Mouse (Mus musculus) gastrocnemius, postnatal 10 days (tissue): ENCODE data around the gene Gabrb1. TPM values are rescaled to one million over a fixed set of nuclear protein-coding genes. Genes with fewer than 3 reads are reported as not detected.

ENCODE experiments used
- DNase-seq: peaks from one replicate; pipeline ENCODE4 v3.0.0; 2021; ENCODE audit warnings: mixed read lengths
- total RNA-seq, 2 experiments: library from RNA; stranded (reverse); gene quantifications; 2 replicates each; pipeline ENCODE4 v1.2.3; 2021

Gabrb1 gene
- total RNA-seq, 2 experiments from 2014 or later: 0.07 to 0.12 TPM

DNA sequence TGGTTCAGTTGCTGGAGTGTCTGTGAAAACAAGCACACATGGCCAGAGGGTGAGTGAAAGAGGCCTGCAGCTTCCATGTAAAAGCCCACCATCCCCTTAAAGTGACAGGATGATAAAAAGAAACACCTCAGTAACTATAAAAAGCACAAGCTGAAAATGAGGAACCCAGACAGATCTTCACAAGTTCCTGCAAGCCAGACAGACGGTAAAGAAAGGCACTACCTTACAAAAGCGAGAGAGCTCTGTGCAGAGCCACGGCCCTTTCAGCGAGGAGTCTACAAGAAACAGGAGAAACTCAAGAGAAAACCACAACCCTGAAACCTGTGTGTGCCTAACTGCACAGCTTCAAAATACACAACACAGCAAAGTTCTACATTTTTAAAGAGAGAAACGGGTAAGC lies 504.9 kb downstream of the Gabrb1 start:
- DNase-seq: no peak

DNA sequence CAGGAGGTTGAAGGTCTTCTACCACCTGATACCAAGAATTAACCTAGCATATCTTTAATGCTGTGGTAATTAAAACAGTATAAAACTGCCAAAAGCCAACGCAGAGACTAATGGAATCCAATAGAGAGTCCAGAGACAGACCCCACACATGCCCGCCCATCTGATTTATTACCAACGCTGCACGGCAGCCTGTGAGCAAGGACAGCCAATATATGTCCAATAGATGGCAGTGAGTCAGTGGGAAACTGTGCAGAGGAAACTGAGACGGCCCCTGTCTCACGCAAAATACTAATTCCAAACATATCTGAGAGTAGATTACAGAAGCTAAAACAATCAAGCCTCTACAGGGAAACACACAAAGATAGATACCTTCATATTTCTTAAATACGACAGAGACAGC lies 506.5 kb downstream of the Gabrb1 start:
- no peak for DNase-seq

DNA sequence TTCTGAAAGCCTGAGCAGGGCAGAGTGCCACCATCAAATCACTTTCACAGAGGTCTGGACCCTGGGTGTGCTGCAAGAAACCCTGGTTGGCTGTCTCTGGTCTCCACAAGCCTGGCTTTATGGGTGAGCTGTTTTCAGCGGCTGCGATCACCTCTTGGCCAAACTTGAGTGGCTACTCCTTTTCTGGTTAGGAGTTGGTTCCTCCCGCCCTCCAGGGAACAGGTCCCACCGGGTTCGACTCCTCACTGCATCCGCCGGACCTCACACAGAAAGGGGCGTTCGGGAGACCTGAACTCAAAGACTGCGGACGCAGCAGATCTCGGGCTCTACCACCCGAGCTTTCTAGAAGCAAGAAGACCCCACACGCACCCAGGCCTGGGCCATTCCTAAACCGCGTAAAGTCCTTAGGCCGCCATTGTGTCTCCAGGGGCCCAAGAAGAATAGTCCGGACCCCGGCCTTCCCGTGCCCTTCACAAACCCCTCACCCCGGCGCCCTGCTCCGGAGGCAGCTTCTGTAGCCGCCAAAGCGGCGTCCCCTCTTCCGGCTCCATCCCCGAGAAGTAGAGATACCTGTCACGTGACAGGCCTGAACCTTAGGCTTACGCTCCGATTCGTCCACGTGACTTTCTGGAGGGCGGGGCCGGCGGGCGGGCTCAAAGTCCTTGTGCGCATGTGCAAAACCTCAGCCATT lies 509.8 kb downstream of the Gabrb1 start, which contains the start of gene Commd8:
Gene Commd8 (minus strand): TSS at position 596 of the 691 bp plus-strand sequence.
- DNase-seq: peak; percentile 94

DNA sequence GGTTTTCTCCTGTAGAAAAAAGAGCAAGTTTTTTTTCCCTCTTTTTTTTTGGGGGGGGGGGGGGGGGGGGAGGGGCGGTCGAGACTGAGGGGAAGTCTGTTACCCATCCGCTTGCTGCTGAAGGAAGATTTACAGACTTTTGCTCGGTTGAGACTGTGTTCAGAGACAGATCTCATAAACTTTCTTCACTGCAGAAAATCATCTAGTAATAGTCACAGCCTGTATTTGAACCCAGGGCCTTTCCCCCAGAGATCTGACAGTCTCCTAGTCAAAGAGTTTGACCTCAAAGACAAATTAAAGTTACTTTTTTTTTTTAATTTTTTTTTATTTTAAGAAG lies 510.3 kb downstream of the Gabrb1 start:
- no peak for DNase-seq

DNA sequence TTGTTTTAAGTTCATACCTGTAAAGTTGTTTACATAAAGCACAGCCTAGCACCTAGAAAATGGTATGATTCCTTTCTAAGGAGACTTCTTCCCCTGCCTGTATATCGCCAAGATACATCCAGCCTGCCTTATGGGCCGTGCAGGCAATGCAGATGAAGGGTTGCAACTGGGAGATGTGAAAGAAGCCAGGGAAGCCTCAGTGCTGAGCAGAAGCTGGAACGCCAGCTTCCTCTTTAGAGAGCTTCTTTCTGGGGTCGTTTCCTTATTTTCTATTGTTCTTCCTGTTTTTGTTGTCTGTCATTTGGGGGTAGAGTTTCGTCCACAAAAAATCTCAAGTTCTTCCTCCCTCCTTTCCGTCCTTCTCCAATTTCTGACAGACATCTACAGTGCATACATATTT lies 512.2 kb downstream of the Gabrb1 start:
- no peak for DNase-seq

DNA sequence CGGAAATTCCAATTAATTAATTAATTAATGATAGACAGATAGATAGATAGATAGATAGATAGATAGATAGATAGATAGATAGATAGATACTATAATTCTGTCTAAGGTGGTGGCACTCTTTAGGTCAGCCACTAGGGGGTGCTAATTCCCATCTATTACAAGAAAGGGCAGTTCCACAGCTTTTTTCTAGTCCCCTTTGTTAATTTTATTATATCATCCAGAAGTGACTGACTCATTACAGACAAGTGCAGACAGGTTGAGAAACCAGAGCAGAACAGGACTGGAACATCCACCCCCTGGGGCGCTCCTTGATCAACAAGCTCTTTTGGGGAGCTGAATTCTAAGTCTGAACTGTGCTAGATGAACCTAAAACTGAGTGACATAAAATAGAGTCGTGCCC lies 514.8 kb downstream of the Gabrb1 start:
- DNase-seq: peak; percentile 28

DNA sequence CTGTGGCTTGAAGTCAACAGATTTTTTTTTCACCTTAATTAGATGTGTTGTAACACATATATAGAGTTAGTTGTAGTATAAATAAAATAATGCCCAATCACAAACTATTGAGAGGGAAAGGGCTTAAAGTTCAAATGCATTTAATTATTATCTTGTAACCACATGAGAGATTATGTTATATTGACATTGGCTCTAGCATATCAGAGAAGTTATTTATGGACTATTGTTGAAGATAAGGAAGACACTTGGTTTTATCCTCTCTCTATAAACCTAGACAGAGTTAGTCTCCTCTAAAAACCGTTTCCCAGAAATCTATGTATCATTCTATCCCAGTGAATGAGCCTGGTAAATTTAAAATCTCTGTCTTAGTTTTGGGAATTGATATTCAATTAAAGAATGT lies 515.6 kb downstream of the Gabrb1 start:
- no peak for DNase-seq

DNA sequence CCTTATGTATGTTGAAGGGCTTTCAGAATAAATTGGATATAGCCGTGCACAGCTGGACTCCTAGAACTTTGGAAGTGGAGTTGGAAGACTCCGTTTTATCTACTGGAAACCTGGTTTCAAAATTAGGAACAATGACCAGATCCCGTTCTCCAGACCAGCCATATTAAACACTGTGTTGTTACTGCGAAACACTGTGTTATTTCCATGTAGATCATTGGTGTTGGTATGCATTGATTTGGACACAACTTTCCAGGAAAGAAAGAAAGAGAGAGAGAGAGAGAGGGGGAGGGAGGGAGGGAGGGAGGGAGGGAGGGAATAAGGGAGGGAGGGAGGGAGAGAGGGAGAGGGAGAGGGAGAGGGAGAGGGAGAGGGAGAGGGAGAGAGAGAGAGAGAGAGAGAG lies 517.1 kb downstream of the Gabrb1 start:
- DNase-seq: no peak

DNA sequence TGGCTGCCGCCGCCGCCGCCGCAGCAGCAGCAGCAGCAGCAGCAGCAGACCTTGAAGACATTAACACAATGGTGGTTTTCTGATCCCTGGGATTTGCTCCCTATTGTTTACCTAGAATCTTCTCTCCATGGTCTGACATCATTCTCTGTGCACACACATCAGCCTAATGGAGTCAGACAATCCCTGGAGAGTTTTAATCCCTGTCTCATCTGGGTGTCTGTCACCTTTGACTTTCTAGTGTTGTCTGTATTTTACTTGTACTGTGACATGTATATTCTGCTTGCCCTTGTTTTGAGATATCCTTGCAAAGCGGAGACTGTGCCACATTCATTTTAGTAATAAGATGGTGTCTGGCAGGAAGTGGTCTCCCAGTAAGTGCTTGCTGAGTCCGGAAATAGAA lies 517.6 kb downstream of the Gabrb1 start:
- no peak for DNase-seq

DNA sequence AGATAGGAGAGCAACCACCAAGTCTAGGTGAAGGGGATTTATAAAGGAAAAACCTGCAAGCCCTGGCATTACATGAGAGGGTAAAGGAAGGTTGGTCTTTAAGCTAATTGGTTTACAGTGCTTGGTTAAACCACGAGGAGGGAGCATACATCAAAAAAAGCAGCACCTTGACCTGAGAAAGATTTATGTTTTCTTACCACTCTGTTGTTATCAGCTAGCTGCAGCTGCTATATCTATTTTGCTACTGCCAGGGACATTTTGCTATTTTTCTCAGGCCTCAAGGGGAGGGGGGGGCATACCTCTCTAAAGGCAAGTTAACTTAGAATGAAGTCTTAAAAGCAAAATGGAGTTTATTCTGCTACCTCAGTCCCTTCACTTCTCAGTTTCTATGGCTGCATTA lies 523.3 kb downstream of the Gabrb1 start:
- DNase-seq: no peak

DNA sequence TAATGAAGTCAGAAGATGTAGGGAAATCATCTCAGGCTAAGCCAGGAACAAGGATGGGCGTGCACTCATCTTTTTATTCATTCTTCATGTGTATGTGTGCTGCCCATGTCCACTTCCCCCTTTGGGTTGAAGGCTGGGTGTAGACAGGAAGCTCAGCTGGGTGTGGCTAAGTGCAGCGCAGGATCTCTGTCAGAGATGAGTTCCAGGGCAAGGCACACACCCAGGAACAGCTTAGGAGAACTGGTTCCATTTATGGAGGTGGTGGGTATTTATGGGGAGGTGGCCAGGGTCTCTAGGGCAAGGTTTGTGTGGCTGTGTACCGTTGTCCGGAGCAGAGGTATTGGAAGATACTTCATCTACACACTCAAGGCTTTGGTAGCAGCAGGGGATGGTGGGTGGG lies 524.9 kb downstream of the Gabrb1 start:
- no peak for DNase-seq

DNA sequence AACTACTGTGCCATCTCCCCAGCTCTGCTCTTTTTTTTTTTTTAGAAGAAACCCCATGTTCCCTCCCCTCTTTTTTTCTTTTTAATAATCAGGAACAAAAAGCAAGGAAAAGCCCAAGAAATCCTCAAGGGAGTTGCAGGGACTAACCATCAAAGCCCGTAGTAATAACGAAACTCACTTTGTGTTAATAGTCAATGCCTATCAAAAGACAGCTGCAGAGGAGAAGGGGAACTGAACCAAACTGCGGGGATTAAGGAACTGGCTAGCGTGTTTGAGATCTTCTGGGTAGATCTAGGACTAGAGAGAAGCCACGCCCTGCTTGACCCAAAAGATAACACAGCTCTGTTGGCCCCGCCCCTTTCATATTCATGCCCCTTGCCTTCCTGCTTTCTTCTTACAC lies 526.0 kb downstream of the Gabrb1 start:
- DNase-seq: no peak

DNA sequence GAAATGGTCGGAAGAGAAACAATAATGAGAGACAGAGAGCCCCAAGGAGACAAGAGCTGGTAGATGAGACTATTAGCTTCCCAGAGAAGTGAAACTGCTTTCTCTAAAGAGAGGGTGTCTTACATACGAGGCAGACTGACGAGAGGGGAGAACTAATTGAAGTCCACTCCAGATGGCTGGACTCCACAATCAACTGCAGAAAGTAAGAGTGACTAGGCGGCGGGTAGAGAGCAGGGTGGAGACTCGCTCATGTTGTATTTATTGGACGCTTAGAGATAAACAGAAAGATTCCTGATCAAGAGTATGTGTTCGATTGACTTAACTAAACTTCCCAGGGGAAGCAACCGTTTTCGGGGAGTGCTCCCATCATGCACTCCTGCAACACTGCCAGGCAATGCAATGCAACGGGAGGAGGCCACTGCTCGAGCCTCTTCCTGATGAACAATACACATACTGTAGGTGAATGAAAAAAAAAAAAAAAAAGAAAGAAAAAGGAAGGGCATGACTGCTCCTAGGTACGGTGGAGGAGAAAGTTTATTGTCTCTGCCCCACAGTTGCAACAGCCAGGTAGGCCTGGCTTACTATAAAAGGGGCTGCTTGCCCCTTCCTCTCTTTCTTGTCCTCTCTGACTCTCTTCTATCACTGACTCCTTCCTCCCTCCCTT lies 526.7 kb downstream of the Gabrb1 start:
- no peak for DNase-seq

DNA sequence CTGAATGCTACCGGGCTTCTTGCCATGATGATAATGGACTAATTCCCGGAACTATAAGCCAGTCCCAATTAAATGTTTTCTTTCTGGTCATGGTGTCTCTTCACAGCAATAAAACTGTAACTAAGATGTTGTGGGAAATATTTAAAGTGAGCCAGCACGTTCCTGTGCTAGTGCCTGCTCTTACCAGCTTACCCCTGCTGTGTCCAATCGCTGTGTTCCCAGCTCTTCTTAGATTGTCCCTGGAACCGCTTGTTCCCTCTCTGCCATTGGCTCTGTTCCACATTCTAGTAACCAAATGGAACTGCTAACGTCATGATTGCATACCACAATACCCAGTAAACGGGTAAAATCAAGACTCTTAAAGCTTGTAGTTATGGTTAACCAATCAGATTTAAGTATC lies 533.2 kb downstream of the Gabrb1 start:
- no peak for DNase-seq

DNA sequence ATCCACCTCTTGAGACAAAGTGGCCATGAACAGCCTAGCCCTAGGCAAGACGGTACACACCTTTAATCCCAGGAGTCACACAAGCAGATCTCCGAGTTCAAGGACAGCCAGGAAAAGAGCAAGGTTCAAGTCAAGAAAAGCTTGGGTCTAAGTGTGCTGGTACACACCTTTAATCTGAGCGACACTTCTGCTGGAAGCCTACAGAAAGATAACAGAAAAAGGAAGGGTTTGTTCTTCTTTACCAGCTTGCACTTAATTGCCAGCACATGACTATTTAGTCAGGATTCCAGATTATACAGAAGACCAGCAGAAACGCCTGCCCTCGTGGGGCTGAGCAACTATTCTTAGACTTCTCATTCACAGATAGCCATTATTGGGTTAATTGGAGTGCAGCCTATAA lies 534.0 kb downstream of the Gabrb1 start:
- DNase-seq: no peak

DNA sequence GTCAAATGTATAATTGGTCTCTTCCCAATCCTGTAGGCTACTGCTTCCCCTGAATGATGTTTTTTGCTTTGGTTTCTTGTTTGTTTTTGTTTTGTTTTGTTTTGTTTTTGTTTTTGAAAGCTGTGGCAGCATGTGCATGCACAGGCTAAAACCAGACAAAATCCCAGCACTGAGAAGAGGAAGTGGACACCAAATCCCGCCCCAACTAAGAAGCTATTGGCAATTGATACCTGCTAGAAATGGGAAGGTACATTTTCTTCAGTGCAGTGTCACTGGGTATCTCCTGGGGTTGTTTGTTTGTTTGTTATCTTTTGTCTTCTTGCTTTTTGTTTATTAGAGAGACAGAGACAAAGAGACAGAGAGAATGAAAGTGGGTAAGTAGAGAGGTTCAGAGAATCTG lies 537.5 kb downstream of the Gabrb1 start:
- no peak for DNase-seq

Other genes with a start within 250 kb of the Gabrb1 start
- gene Cox7b2, start 109.9 kb upstream of the Gabrb1 start, total RNA-seq: not detected
- gene Gabra4, start 195 bp downstream of the Gabrb1 start, total RNA-seq: under 1 TPM; 0.25 to 0.40 TPM